In genomic region chr13:59768531-59768930, GRCm38 (mm10) we compare ENCODE assay signal across 7 mouse cellular contexts. TPM values are rescaled to one million over a fixed set of nuclear protein-coding genes. Genes with fewer than 3 reads are reported as not detected.
DNase-seq lines count a peak whose midpoint lies in the region; ATAC-seq and TF ChIP-seq lines count a peak whose summit lies in the region.

No protein-coding gene starts in this region.

- H3K9me3 ChIP-seq in forebrain, embryonic 12.5 days, result no peaks in the 10 kb centered on the region
- H3K9me3 ChIP-seq in limb, embryonic 10.5 days (replicated peaks), result no peaks in the 10 kb centered on the region

- no peak for ATAC-seq in forebrain, embryonic 12.5 days (ENCODE audit: low FRiP score)

- DNase-seq in 3T3-L1 (ENCODE audit: low read depth, low spot score), result peak; percentile 9
- DNase-seq in 416B (ENCODE audit: low read depth), result peak; percentile 25
- DNase-seq in limb, embryonic 10.5 days (ENCODE audit: low spot score), result no peak
- no peak for DNase-seq in embryo, embryonic 9.5 days (ENCODE audit: extremely low spot score)
- DNase-seq in ovary, postnatal 36 days (ENCODE audit: low spot score), result no peak

- peak overlapping the region; percentile 82 for H3K9ac ChIP-seq in forebrain, embryonic 12.5 days

- WGBS in forebrain, embryonic 12.5 days, result 40% methylated on average over 13 of the region's 13 CpGs
- WGBS in limb, embryonic 10.5 days, result 46% methylated on average over 13 of the region's 13 CpGs

- peaks cover 48% of the 10 kb centered on the region for H3K79me2 ChIP-seq in myocyte (ENCODE audit: control insufficient read depth, insufficient read depth)

- H3K4me1 ChIP-seq in forebrain, embryonic 12.5 days, result peaks cover 48% of the 10 kb centered on the region
- H3K4me1 ChIP-seq in limb, embryonic 10.5 days, result peaks cover 49% of the 10 kb centered on the region

- H3ac ChIP-seq in myocyte (ENCODE audit: control insufficient read depth, insufficient read length), result peak overlapping the region; percentile 73

- H3K27me3 ChIP-seq in forebrain, embryonic 12.5 days, result no peaks in the 10 kb centered on the region
- no peaks in the 10 kb centered on the region for H3K27me3 ChIP-seq in limb, embryonic 10.5 days (ENCODE audit: low read depth, poor library complexity, severe bottlenecking)
- no peaks in the 10 kb centered on the region for H3K27me3 ChIP-seq in myocyte (ENCODE audit: control insufficient read depth, insufficient read depth, insufficient read length)

- peaks cover 15% of the 10 kb centered on the region for H3K36me3 ChIP-seq in forebrain, embryonic 12.5 days (replicated peaks)
- peaks cover 35% of the 10 kb centered on the region for H3K36me3 ChIP-seq in limb, embryonic 10.5 days
- peaks cover 18% of the 10 kb centered on the region for H3K36me3 ChIP-seq in myocyte (ENCODE audit: control insufficient read depth, insufficient read depth)

- H3K27ac ChIP-seq in forebrain, embryonic 12.5 days, result no peak overlapping the region
- H3K27ac ChIP-seq in limb, embryonic 10.5 days, result 0 out of 2 replicates have a peak overlapping the region, but pooled peaks have one; percentile 21

- no peak for TF ChIP-seq POLR2A in myocyte (IDR thresholded peaks at IDR 0.05; ENCODE audit: insufficient read length, low read depth)

- H3K4me2 ChIP-seq in forebrain, embryonic 12.5 days, result peak overlapping the region; percentile 62
- peak overlapping the region; percentile 85 for H3K4me2 ChIP-seq in myocyte (ENCODE audit: low read depth)

- H3K4me3 ChIP-seq in forebrain, embryonic 12.5 days (replicated peaks), result peak overlapping the region; percentile 93
- H3K4me3 ChIP-seq in limb, embryonic 10.5 days, result peak overlapping the region; percentile 87
- peak overlapping the region; percentile 95 for H3K4me3 ChIP-seq in myocyte

TF ChIP-seq in myocyte, 11 proteins besides CTCF, POLR2A, EP300 and RAD21:
- TF ChIP-seq E2F4 (IDR thresholded peaks at IDR 0.05; ENCODE audit: insufficient read depth) (no peak), CEBPB (IDR thresholded peaks at IDR 0.05; ENCODE audit: insufficient read depth, poor library complexity, severe bottlenecking) (no peak), MYOD1 (IDR thresholded peaks at IDR 0.05; ENCODE audit: control insufficient read depth in 1 of 3, insufficient read length in 2 of 3, low read depth in 2 of 3) (no peak), USF1 (IDR thresholded peaks at IDR 0.05; ENCODE audit: low read depth) (no peak), MAX (IDR thresholded peaks at IDR 0.05; ENCODE audit: low read depth) (no peak), REST (IDR thresholded peaks at IDR 0.05; ENCODE audit: insufficient read depth, insufficient read length) (no peak), MYOG (IDR thresholded peaks at IDR 0.05; ENCODE audit: control insufficient read depth in 1 of 3, insufficient read depth in 1 of 3, insufficient read length in 2 of 3, low read depth in 2 of 3) (no peak), TCF12 (IDR thresholded peaks at IDR 0.05; ENCODE audit: insufficient read depth, poor library complexity, severe bottlenecking) (no peak), SRF (IDR thresholded peaks at IDR 0.05; ENCODE audit: control insufficient read depth, insufficient read length, low read depth) (no peak), POLR2AphosphoS2 (IDR thresholded peaks at IDR 0.05; ENCODE audit: insufficient read length, low read depth) (no peak), TCF3 (IDR thresholded peaks at IDR 0.05; ENCODE audit: insufficient read length, low read depth) (no peak)
TF ChIP-seq in myocyte: peak in this region for 0.

RNA-seq across cellular contexts. Expression of gene Isca1, which starts 1.1 kb away (rescaled TPM):
- polyA plus RNA-seq in forebrain, embryonic 12.5 days (2016; fragmentation: Nextera tagmentation; extraction: Ambion mirVana), result 111 and 113 TPM in 2 replicates
- polyA plus RNA-seq in limb, embryonic 10.5 days (2016; fragmentation: Nextera tagmentation; extraction: Ambion mirVana), result 90.5 and 95.7 TPM in 2 replicates
- polyA plus RNA-seq in myocyte (2012; fragmentation: generic; extraction: Trizol), result 58.8 TPM

RNA-seq across cellular contexts. Expression of gene Gm49354, which starts 13.5 kb away (rescaled TPM):
- polyA plus RNA-seq in forebrain, embryonic 12.5 days (2016; fragmentation: Nextera tagmentation; extraction: Ambion mirVana), result not detected in 2 replicates
- not detected in 2 replicates for polyA plus RNA-seq in limb, embryonic 10.5 days (2016; fragmentation: Nextera tagmentation; extraction: Ambion mirVana)
- polyA plus RNA-seq in myocyte (2012; fragmentation: generic; extraction: Trizol), result not detected

RNA-seq across cellular contexts. Expression of gene 1700014D04Rik, which starts 22.0 kb away (rescaled TPM):
- polyA plus RNA-seq in forebrain, embryonic 12.5 days (2016; fragmentation: Nextera tagmentation; extraction: Ambion mirVana), result 0.05 TPM in 1 of 2 replicates, not detected in the other
- 0.31 TPM in 1 of 2 replicates, not detected in the other for polyA plus RNA-seq in limb, embryonic 10.5 days (2016; fragmentation: Nextera tagmentation; extraction: Ambion mirVana)
- not detected for polyA plus RNA-seq in myocyte (2012; fragmentation: generic; extraction: Trizol)

RNA-seq across cellular contexts. Expression of gene Spata31d1d, which starts 37.0 kb away (rescaled TPM):
- not detected in 2 replicates for polyA plus RNA-seq in forebrain, embryonic 12.5 days (2016; fragmentation: Nextera tagmentation; extraction: Ambion mirVana)
- not detected in 2 replicates for polyA plus RNA-seq in limb, embryonic 10.5 days (2016; fragmentation: Nextera tagmentation; extraction: Ambion mirVana)
- polyA plus RNA-seq in myocyte (2012; fragmentation: generic; extraction: Trizol), result not detected

RNA-seq across cellular contexts. Expression of gene Tut7, which starts 54.4 kb away (rescaled TPM):
- polyA plus RNA-seq in forebrain, embryonic 12.5 days (2016; fragmentation: Nextera tagmentation; extraction: Ambion mirVana), result 63.8 and 64.2 TPM in 2 replicates
- 34.6 and 47.5 TPM in 2 replicates for polyA plus RNA-seq in limb, embryonic 10.5 days (2016; fragmentation: Nextera tagmentation; extraction: Ambion mirVana)
- 17.8 TPM for polyA plus RNA-seq in myocyte (2012; fragmentation: generic; extraction: Trizol)

Comparison
In these comparisons a context has a peak if more than half of its experiments do, and no peak if none do; other contexts are left out.
1. DNase-seq: peak in 3T3-L1 (single experiment) and 416B (single experiment); none in limb, embryonic 10.5 days (single experiment), embryo, embryonic 9.5 days (single experiment) and ovary, postnatal 36 days (single experiment).
2. Peak in every context shown above with its lines, with median percentiles within 50 percentile points of each other: H3K4me3 ChIP-seq.